Mouse (Mus musculus): ENCODE measurements around the gene Synj2. TPM values are rescaled to one million over a fixed set of nuclear protein-coding genes. Genes with fewer than 3 reads are reported as not detected.

The Synj2 gene
- polyA plus RNA-seq, 1 experiment from 2014 or later, result 2.5 TPM

DNA sequence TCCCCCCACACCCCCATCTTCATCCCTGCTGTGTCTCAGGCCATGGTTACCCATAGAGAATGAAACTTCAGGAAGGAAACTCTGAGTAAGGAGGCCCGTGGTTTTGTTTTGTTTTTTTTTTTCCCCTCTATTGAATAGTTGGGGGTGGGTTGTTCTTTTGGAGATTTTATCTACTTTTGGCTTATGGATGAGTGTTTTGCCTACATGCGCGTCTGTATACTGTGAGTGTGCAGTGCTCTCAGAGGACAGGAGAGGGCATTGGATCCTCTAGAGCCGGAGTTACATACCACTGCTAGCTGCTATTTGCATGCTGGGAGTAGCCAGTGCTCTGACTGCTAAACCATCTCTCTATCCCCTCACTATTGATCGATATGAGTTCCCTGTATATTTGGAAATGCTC is 39.7 kb upstream of the Synj2 start:
- H3K27me3 ChIP-seq (replicated peaks; ENCODE audit: control insufficient read depth, insufficient read depth, low read length), result no peaks in the 10 kb centered on the region
- H3K4me2 ChIP-seq (ENCODE audit: low read length), result no peak overlapping the region
- H3K4me3 ChIP-seq (replicated peaks; ENCODE audit: low read length), result no peak overlapping the region
- no peaks in the 10 kb centered on the region for H3K4me1 ChIP-seq (replicated peaks; ENCODE audit: control insufficient read depth, insufficient read depth, low read length)
- H3K9me3 ChIP-seq (ENCODE audit: control insufficient read depth, low read length), result no peaks in the 10 kb centered on the region
- H3K36me3 ChIP-seq (ENCODE audit: control insufficient read depth, insufficient read depth), result no peaks in the 10 kb centered on the region
- 85% methylated on average over 5 of the region's 5 CpGs for WGBS
- ATAC-seq, result no peak
- no peak overlapping the region for H3K27ac ChIP-seq (ENCODE audit: low read length)
- H3K9ac ChIP-seq (replicated peaks; ENCODE audit: low read depth, low read length), result no peak overlapping the region

DNA sequence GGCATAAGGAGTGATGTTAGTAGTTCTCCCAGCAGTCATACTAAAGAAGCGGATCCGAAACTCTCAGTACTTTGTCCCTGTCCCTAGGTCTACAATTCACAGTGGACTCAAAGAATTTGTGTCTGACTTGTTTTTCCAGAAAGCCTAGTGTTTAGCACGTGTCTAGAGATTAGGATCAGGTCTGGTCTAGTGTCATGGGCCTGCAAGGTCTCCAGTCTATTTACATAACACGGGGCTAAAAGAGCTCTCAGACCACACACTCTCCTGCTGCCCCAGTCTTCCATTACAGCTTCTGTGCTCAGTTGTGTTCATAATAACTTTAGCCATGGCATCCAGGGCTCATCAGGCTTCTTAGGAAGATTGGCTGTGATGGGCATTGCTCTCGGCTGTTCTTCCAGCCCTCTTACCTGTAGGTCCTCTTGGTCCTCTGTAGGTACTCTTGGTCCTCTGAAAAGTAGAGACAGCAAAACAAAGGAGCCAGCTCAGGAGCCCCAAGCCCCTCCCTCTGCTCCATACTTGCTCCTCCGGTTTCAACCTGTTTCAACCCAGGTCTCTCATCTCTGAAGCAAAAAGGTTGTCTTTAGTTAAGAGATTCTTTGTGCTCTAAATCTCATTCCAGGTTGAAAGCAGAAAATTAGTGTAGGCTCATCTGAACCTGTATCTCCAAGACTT is 37.3 kb upstream of the Synj2 start:
- 80% methylated on average over 6 of the region's 6 CpGs for WGBS
- Histone ChIP-seq H3K9me3 (ENCODE audit: control insufficient read depth, low read length) (no peaks in the 10 kb centered on the region), H3K27me3 (replicated peaks; ENCODE audit: control insufficient read depth, insufficient read depth, low read length) (no peaks in the 10 kb centered on the region), H3K9ac (replicated peaks; ENCODE audit: low read depth, low read length) (no peak overlapping the region), H3K4me2 (ENCODE audit: low read length) (no peak overlapping the region), H3K4me3 (replicated peaks; ENCODE audit: low read length) (no peak overlapping the region), H3K4me1 (replicated peaks; ENCODE audit: control insufficient read depth, insufficient read depth, low read length) (no peaks in the 10 kb centered on the region), H3K36me3 (ENCODE audit: control insufficient read depth, insufficient read depth) (no peaks in the 10 kb centered on the region), H3K27ac (ENCODE audit: low read length) (no peak overlapping the region)
- ATAC-seq, result no peak

DNA sequence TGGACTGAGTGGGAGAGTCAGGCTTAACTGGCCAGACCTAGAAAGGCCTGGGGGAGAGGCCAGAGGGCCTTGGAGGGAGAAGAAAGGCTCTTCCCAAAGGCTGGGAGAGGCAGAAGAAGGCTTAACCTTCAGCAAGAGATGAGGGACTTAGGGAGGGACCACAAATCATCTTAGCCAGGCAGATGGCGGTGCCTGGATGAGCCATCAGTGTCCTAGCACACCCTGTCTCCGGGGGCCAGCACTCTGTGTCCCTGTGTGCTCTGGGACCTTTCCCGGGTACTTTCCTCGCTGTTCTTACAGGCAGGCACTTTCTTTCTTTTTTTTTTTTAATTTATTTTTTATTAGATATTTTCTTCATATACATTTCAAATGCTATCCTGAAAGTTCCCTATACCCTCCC is 31.4 kb upstream of the Synj2 start:
- 94% methylated on average over 4 of the region's 4 CpGs for WGBS
- Histone ChIP-seq H3K27me3 (replicated peaks; ENCODE audit: control insufficient read depth, insufficient read depth, low read length) (no peaks in the 10 kb centered on the region), H3K4me3 (replicated peaks; ENCODE audit: low read length) (no peak overlapping the region), H3K4me2 (ENCODE audit: low read length) (no peak overlapping the region), H3K9ac (replicated peaks; ENCODE audit: low read depth, low read length) (no peak overlapping the region), H3K36me3 (ENCODE audit: control insufficient read depth, insufficient read depth) (no peaks in the 10 kb centered on the region), H3K9me3 (ENCODE audit: control insufficient read depth, low read length) (no peaks in the 10 kb centered on the region), H3K27ac (ENCODE audit: low read length) (no peak overlapping the region), H3K4me1 (replicated peaks; ENCODE audit: control insufficient read depth, insufficient read depth, low read length) (no peaks in the 10 kb centered on the region)
- no peak for ATAC-seq

GRCm38 (mm10) chr17:5911591-5911990 is 29.5 kb upstream of the Synj2 start:
- no peak for ATAC-seq
- H3K27ac ChIP-seq (ENCODE audit: low read length), result no peak overlapping the region
- 76% methylated on average over 12 of the region's 12 CpGs for WGBS
- no peaks in the 10 kb centered on the region for H3K9me3 ChIP-seq (ENCODE audit: control insufficient read depth, low read length)
- H3K27me3 ChIP-seq (replicated peaks; ENCODE audit: control insufficient read depth, insufficient read depth, low read length), result no peaks in the 10 kb centered on the region
- no peak overlapping the region for H3K9ac ChIP-seq (replicated peaks; ENCODE audit: low read depth, low read length)
- H3K4me3 ChIP-seq (replicated peaks; ENCODE audit: low read length), result no peak overlapping the region
- no peaks in the 10 kb centered on the region for H3K4me1 ChIP-seq (replicated peaks; ENCODE audit: control insufficient read depth, insufficient read depth, low read length)
- no peaks in the 10 kb centered on the region for H3K36me3 ChIP-seq (ENCODE audit: control insufficient read depth, insufficient read depth)
- H3K4me2 ChIP-seq (ENCODE audit: low read length), result no peak overlapping the region

- no peak overlapping the region for H3K4me3 ChIP-seq (replicated peaks; ENCODE audit: low read length)
- H3K27me3 ChIP-seq (replicated peaks; ENCODE audit: control insufficient read depth, insufficient read depth, low read length), result no peaks in the 10 kb centered on the region
- no peaks in the 10 kb centered on the region for H3K9me3 ChIP-seq (ENCODE audit: control insufficient read depth, low read length)
- H3K36me3 ChIP-seq (ENCODE audit: control insufficient read depth, insufficient read depth), result no peaks in the 10 kb centered on the region
- no peak overlapping the region for H3K27ac ChIP-seq (ENCODE audit: low read length)
- no peak overlapping the region for H3K4me2 ChIP-seq (ENCODE audit: low read length)
- H3K9ac ChIP-seq (replicated peaks; ENCODE audit: low read depth, low read length), result no peak overlapping the region
- WGBS, result 91% methylated on average over 4 of the region's 4 CpGs
- no peak for ATAC-seq
- no peaks in the 10 kb centered on the region for H3K4me1 ChIP-seq (replicated peaks; ENCODE audit: control insufficient read depth, insufficient read depth, low read length)
These were observed 28.3 kb upstream of the Synj2 start for GRCm38 (mm10) chr17:5912797-5913196.

- no peak overlapping the region for H3K4me3 ChIP-seq (replicated peaks; ENCODE audit: low read length)
- H3K36me3 ChIP-seq (ENCODE audit: control insufficient read depth, insufficient read depth), result no peaks in the 10 kb centered on the region
- no peaks in the 10 kb centered on the region for H3K4me1 ChIP-seq (replicated peaks; ENCODE audit: control insufficient read depth, insufficient read depth, low read length)
- ATAC-seq, result no peak
- no peaks in the 10 kb centered on the region for H3K27me3 ChIP-seq (replicated peaks; ENCODE audit: control insufficient read depth, insufficient read depth, low read length)
- no peaks in the 10 kb centered on the region for H3K9me3 ChIP-seq (ENCODE audit: control insufficient read depth, low read length)
- H3K9ac ChIP-seq (replicated peaks; ENCODE audit: low read depth, low read length), result no peak overlapping the region
- 90% methylated on average over 5 of the region's 5 CpGs for WGBS
- H3K27ac ChIP-seq (ENCODE audit: low read length), result no peak overlapping the region
- H3K4me2 ChIP-seq (ENCODE audit: low read length), result no peak overlapping the region
These were observed 26.9 kb upstream of the Synj2 start for GRCm38 (mm10) chr17:5914217-5914616.

GRCm38 (mm10) chr17:5921954-5922353 is 19.1 kb upstream of the Synj2 start:
- Histone ChIP-seq H3K4me3 (replicated peaks; ENCODE audit: low read length) (no peak overlapping the region), H3K9ac (replicated peaks; ENCODE audit: low read depth, low read length) (no peak overlapping the region), H3K36me3 (ENCODE audit: control insufficient read depth, insufficient read depth) (no peaks in the 10 kb centered on the region), H3K27ac (ENCODE audit: low read length) (no peak overlapping the region), H3K27me3 (replicated peaks; ENCODE audit: control insufficient read depth, insufficient read depth, low read length) (no peaks in the 10 kb centered on the region), H3K4me1 (replicated peaks; ENCODE audit: control insufficient read depth, insufficient read depth, low read length) (peaks cover 6% of the 10 kb centered on the region), H3K9me3 (ENCODE audit: control insufficient read depth, low read length) (no peaks in the 10 kb centered on the region), H3K4me2 (ENCODE audit: low read length) (no peak overlapping the region)
- no peak for ATAC-seq
- 94% methylated on average over 8 of the region's 8 CpGs for WGBS

GRCm38 (mm10) chr17:5923281-5923680 is 17.8 kb upstream of the Synj2 start:
- ATAC-seq, result peak; percentile 45; the same call in 1 of the 2 replicates
- H3K4me1 ChIP-seq (replicated peaks; ENCODE audit: control insufficient read depth, insufficient read depth, low read length), result peaks cover 6% of the 10 kb centered on the region
- no peaks in the 10 kb centered on the region for H3K9me3 ChIP-seq (ENCODE audit: control insufficient read depth, low read length)
- H3K27ac ChIP-seq (ENCODE audit: low read length), result no peak overlapping the region
- WGBS, result 69% methylated on average over 9 of the region's 9 CpGs
- H3K9ac ChIP-seq (replicated peaks; ENCODE audit: low read depth, low read length), result no peak overlapping the region
- H3K4me2 ChIP-seq (ENCODE audit: low read length), result no peak overlapping the region
- no peaks in the 10 kb centered on the region for H3K36me3 ChIP-seq (ENCODE audit: control insufficient read depth, insufficient read depth)
- H3K4me3 ChIP-seq (replicated peaks; ENCODE audit: low read length), result no peak overlapping the region
- no peaks in the 10 kb centered on the region for H3K27me3 ChIP-seq (replicated peaks; ENCODE audit: control insufficient read depth, insufficient read depth, low read length)

- peak; percentile 50; the same call in 1 of the 2 replicates for ATAC-seq
- H3K4me1 ChIP-seq (replicated peaks; ENCODE audit: control insufficient read depth, insufficient read depth, low read length), result peaks cover 6% of the 10 kb centered on the region
- H3K4me3 ChIP-seq (replicated peaks; ENCODE audit: low read length), result no peak overlapping the region
- WGBS, result 32% methylated on average over 8 of the region's 8 CpGs
- no peak overlapping the region for H3K4me2 ChIP-seq (ENCODE audit: low read length)
- H3K36me3 ChIP-seq (ENCODE audit: control insufficient read depth, insufficient read depth), result no peaks in the 10 kb centered on the region
- H3K27ac ChIP-seq (ENCODE audit: low read length), result no peak overlapping the region
- H3K9me3 ChIP-seq (ENCODE audit: control insufficient read depth, low read length), result no peaks in the 10 kb centered on the region
- no peaks in the 10 kb centered on the region for H3K27me3 ChIP-seq (replicated peaks; ENCODE audit: control insufficient read depth, insufficient read depth, low read length)
- H3K9ac ChIP-seq (replicated peaks; ENCODE audit: low read depth, low read length), result no peak overlapping the region
These were observed 16.8 kb upstream of the Synj2 start for GRCm38 (mm10) chr17:5924238-5924637.

DNA sequence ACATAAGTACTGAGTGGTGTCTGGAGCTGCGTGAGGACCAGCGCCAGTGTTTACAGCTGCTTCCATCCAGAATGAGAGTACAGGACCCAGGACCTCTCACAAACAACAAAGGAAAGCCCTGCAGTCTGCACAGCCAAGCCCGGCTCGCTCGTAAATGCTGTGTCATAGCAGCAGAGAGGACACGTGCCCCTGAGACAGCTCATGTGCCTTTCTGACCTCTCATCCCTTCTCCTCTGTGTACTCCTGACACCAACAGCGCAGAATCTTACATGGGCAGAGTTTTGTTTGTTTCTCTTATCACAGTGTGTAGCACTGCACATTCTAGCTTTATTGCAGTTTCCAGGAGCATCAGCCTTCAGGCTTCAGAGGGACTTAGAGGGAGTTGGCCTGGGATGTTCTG is 14.4 kb upstream of the Synj2 start:
- no peaks in the 10 kb centered on the region for H3K9me3 ChIP-seq (ENCODE audit: control insufficient read depth, low read length)
- peaks cover 6% of the 10 kb centered on the region for H3K4me1 ChIP-seq (replicated peaks; ENCODE audit: control insufficient read depth, insufficient read depth, low read length)
- no peak overlapping the region for H3K4me3 ChIP-seq (replicated peaks; ENCODE audit: low read length)
- H3K36me3 ChIP-seq (ENCODE audit: control insufficient read depth, insufficient read depth), result no peaks in the 10 kb centered on the region
- H3K27me3 ChIP-seq (replicated peaks; ENCODE audit: control insufficient read depth, insufficient read depth, low read length), result no peaks in the 10 kb centered on the region
- H3K4me2 ChIP-seq (ENCODE audit: low read length), result no peak overlapping the region
- H3K9ac ChIP-seq (replicated peaks; ENCODE audit: low read depth, low read length), result no peak overlapping the region
- 88% methylated on average over 7 of the region's 7 CpGs for WGBS
- no peak for ATAC-seq
- no peak overlapping the region for H3K27ac ChIP-seq (ENCODE audit: low read length)
